Mouse (Mus musculus): ENCODE results near the gene Gbe1.

The Gbe1 gene

DNA sequence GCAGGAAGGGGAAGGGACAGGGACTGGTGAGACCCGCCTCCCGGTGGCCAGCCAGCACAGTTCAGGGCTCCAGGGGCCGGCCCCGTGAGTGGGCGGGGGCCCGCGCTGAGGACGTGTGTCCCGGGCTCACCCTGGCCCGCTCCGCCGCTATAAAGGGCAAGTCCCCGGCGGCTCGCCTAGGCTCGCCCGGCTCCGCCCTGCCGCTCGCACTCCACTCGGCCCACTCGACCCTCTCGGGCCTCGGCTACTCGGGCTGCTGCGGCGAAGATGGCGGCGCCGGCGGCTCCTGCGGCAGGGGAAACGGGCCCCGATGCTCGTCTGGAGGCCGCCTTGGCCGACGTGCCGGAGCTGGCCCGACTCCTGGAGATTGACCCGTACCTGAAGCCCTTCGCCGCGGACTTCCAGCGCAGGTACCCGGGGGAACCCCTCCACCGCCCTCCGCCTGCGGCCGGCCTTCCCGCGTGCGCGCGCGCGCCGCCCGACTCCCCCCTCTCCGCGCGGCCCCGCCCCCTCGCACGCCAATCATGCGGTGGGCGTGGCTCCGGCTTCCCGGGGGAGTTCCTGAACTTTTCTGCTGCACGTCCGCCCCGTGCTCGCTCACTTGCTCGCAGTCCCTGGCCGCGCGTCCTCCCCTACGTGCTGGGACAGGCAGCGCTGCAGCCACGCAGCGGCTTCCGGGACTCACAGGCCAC lies at the start of gene Gbe1:
Gbe1 (plus strand) TSS at position 64 of the 692 bp plus-strand sequence.
- DNase-seq (ENCODE audit: low spot score): peak; percentile 91

DNA sequence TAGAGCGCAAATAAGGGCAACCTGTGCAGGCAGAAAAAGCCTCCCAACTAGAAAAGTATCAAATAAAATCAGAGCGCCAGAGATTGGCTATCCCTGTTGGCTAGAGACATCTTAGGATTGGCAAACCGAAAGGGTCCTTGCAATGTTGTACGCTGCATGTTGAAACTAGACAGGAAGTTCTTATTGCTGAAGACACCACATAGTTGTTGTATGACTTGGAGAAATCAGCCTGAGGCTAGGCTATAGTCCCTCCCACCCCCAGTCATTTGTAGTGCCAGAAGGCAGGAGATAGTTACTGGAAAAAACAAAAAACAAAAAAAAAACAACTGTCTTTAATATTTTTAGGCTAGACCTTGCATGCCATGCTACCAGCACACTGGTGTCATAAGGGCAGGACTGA lies 3.1 kb upstream of the Gbe1 start:
- DNase-seq (ENCODE audit: low spot score): no peak

DNA sequence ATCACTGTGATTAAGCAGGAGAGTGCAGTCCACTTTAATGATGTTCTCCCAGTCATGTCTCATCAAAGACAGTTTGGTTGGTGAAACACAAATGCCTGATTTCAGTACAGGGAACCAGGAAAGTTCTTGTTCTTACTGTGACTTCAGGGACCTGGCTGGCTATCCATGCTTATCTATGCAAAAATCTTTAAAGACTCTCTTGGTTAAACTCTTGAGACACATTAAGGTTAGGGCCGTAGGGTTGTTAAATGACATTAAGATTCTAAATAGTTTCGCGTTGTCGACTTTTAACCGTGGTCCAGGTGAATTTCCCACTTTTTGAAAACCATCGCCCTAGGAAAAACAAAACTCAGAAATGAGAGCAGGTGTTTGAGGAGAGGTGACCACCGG lies 258 bp upstream of the Gbe1 start:
- DNase-seq (ENCODE audit: low spot score): no peak

DNA sequence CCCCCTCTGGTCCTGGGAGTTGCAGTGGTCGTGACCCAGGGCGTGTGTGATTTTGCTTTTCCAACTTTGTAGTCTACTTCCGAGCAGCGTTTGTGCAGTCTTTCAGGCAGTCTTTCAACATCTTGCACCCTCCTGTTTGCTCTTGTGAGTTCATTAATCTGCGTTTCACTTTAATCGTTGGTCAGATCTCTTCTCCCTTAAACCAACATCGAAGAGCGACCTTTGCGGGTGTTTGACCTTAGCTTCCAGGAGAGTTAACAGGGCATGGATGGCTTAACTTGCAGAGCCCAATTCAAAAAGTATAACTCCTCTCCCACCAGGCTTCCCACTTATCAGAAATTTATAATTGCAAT lies 805 bp downstream of the Gbe1 start:
- no peak for DNase-seq (ENCODE audit: low spot score)

DNA sequence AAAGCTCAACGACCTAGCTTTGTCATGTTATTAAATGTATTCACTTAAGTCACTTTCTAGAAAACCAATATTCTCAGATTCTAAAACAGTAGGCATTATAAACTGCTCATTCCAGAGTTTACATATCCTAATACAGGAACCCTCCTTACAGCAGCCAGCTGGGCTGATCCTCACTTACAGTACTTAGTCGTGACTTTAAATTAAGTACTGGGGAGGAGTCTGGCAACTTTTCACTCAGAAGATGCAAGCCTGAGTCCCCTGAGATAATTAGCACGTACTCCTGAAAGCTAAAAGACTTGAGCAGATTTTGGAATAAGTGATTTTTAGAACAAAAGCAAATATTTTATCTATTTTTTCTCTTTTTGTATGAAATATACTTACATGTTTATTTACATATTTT lies 1.5 kb downstream of the Gbe1 start:
- DNase-seq (ENCODE audit: low spot score): no peak

DNA sequence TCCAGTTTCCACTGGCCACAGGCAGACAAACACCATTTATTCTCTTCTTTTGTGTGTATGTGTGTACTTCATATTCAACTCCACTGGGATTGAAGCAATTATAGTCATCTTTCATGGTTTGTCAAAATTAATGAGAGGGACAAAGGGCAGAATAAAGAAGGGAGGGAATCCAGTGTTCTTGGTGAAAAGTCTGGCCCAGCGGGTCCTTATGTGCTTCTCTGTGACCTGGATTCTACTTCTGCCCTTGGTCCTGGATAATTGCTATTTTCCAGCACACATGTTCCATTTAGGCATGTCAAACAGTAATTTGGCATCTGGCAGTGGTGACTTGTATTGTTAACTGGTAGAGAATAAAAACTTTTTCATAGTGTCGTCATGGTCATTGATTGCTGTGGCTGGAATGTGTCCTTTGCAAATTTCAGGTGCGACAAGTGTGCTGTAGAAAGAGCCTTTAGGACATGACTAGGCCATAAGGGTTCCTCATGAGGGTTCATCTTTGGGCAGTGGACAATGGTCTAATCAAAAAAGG lies 2.2 kb downstream of the Gbe1 start:
- no peak for DNase-seq (ENCODE audit: low spot score)

DNA sequence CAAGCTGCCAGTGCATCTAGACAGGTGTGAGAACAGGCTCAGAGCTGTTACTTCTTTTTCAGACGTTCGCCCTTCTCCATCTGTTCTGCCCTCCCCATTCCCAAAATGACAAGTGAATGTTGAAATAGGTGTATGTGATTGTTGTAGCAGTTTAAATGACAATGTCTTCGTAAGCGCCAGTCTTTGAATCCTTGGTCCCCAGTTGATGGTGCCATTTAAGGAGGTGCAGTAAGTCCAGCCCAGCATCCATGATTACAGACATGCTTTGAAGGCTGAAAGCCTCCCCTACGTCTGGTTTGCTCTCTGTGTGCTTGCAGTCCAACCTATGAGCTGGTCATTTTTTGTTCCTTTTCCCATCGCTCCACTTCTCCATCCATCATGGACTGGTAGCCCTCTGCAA lies 5.6 kb downstream of the Gbe1 start:
- no peak for DNase-seq (ENCODE audit: low spot score)

DNA sequence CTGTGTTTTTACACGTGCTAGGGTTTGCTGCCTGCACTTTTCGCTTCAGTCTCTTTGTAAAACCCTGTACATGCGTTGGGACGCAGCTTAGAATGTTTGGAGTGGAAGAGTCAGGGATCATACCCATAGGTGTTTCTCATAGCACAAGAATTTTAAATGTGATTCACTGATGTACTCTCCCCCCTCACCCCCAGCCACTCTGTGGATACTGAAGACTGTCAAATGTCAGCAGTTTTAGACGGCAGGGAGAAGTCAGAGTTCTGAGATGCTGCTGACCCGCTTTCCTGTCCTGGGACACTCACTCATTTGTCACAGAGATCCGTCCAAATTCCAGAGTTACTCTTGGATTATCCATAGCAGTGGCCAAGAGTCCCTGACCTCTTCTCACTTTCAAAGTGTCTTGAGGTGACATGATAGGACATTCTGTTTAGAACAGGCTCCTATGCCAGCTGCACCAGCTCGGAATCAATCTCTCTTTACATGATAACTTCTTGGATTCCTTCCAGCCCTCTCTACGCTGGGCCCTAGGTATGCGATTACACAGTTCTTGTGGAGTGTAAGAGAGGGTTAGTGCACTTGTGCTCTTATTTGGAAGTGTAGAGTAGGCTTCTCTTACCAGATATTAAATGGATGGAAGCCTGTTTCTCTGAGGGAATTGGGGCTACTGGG lies 7.0 kb downstream of the Gbe1 start:
- no peak for DNase-seq (ENCODE audit: low spot score)

DNA sequence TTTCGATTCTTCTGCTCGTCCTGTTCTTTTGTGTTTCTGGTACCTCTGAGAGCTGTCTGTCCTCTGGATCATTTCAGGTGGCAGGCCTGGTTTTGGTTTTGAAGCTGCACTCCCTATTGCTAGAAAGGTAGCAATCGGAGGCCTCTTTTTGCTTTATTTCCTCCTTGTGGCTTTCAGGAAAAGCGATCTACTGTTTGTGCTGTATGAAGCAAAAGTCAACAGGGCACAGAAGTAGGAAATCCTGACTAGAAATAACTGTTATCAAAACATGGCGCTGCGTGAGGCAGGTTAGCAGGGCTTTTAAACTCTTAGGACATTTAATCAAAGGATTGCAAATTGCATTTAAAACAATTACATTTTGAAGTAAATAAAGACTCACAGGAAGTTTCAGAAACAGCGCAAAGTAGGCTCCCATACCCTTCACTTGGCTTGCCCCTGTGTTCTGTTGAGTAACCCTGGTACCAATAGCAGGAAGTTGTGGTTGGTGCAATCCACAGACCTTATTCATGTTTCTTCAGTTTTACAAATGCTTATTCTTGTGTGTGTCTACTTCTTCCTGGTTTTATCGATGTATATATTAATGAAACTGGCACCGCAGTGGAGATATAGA lies 12.7 kb downstream of the Gbe1 start:
- no peak for DNase-seq (ENCODE audit: low spot score)

DNA sequence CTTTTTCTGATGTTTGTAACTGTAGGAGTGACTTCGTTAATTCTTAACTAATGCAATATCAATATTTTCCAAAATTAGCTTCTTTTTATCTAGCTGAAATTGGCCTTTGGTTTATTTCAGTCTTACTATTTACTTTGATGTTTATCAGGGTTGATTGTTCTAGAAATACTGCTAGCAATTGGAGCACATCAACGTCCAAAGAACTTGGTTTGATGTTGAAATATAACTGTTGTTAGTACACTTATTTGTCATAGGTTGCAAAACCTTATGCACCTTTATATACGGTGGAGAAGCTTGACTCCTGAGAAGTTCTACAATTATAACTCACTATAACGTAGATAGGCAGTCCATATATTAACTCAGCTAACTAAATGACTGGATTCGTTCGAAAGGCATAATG lies 14.8 kb downstream of the Gbe1 start:
- no peak for DNase-seq (ENCODE audit: low spot score)

DNA sequence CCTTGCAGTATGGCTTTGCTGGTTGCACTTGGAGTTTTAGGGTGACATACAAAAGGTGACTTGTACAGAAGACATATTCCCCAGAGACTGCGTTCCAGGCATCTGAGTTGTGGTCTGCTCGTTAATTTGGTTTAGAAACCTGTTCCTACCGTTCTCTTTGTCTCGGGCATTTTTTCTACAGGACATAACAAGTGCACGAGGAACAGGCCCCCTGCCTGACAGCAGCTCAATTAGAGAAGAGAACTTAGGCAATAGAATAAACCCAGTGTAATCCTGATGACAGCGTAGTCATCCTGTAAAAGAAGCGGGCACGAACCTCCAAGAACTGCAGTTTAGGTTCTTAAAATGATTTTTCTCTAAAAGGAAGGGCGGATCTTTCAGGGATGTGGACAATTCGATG lies 15.3 kb downstream of the Gbe1 start:
- DNase-seq (ENCODE audit: low spot score): no peak

DNA sequence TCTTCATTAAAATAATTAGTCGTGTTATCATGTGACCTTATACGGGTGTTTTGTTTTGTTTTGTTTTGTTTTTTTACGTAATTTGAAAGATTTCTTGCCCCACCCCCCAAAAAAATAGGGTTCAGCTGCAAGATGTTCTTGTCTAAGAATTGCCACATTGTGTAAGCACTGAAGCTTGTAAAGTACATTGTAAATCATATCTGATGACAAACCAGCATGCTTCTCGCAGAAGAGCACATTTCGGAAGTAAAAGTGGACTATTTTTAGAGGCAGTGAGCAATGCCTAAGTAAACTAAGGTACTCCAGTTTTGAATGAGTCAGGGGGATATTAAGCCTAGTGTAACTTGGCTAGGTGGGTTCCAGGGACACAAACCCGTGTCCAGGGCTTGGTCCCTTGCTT lies 15.7 kb downstream of the Gbe1 start:
- DNase-seq (ENCODE audit: low spot score): no peak

DNA sequence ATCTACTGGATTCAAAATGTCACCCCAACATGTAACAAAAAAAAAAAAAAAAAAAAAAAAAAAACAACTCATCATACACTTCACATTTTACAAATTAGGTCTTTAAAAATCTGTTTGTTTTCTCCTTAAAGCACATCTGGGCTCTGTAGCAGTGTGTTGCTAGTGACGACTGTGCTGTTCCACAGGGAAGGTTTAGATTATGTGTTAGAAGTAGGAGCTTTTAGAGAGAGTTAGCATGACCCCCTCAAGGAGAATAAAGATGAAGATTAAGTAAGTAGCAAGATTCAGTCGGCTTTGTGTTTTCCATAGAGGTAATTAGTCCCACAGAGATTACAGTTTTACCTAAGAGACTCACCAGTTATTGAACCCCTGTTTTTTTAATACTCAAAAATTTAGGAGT lies 16.3 kb downstream of the Gbe1 start:
- DNase-seq (ENCODE audit: low spot score): no peak

DNA sequence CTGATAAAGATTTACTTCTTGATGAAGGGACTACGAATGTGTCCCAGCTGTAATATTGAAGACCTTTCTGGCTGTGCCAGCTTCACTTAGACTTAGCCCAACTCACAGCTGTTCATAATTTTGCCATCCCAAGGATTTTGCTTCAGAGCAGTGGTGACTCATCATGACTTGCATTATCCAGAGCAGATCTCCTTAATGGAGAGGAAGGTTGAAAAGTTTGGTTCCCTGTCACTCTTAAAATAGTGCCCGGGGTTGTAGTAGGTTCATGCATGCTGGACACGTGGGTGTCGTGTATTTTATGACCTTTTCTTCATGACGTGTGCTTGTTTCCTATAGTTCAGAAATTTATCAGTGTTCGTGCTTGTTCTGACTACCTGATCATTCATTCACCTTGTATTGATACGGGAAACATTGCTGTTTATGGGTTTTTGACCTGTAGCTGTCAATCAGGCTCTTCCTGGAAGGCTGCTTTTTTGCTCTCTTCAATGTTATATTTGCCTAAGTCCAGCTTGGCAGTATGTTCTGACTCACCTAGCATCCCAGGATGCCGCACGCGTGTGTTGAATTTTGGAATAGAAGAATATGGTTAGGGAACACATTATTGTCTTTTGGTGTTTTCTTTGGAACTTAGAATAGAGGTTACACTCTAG lies 17.0 kb downstream of the Gbe1 start:
- no peak for DNase-seq (ENCODE audit: low spot score)

DNA sequence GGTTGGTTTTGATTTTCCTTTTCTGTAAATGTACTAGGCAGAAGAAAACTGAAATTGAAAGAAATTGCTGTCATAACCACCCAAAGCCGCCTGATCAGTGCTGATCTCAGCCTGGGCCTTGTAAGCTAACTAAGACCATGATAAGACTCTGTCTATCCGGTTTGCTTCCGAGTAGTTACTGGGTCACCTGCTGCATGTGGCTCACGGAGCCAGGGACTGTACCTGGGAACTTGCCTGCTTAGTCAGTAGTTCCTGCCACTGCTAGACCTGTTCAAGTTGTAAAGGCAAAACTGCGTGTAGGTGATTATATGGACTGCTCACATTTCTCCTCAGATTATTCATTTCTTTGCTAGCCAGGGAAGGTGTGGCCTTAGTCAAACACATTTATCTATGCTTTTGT lies 21.1 kb downstream of the Gbe1 start:
- DNase-seq (ENCODE audit: low spot score): no peak

DNA sequence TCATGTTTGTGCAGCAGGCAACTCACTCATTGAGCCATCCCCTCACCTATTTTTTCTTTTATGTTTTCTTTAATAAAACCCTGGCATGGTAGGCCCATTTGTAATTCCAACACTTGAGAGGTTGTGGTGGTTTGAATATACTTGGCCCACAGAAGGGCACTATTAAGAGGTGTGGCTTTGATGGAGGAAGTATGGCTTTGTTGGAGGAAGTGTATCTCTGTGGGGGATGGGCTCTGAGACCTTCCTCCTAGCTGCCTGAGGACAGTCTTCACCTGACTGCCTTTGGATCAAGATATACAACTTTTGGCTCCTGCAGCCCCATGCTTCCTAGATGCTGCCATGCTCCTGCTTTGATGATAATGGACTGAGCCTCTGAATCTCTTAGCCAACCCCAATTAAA lies 21.7 kb downstream of the Gbe1 start:
- DNase-seq (ENCODE audit: low spot score): no peak

DNA sequence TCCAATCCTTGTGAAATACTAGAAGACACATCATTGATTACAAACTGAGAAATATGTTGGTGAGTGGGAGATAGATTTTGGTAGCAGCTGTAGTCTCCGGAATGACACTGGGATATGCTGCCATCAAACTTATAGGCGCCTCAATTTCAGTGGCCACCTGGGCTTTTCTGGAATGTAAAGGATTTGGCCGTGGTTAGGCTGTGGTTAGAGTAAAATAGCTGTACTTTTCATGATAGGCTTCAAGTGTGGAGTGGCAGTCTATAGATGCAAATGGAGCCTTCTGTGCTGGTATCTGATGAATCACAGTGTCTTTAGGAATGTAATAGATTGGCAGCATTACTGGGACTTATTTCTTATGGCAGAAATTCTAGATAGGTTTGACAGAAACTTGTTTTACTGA lies 23.9 kb downstream of the Gbe1 start:
- DNase-seq (ENCODE audit: low spot score): no peak

DNA sequence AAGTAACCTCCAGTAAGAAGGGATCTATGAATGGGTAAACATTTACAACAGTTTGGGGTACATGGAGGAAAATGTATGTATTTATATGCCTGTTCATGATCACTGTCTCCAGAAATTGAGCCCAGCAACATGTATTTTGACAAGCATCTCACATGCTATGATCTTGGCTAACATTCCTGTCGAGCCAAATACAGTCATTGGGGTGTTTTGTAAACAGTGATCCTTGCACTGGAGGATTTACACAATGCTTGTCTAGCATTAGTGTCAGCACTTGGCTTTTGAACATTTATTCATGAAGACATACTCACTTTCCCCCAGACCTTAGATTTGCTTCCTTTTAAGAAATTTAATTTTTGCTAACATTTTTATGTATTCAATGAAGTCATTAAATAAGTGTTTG lies 30.7 kb downstream of the Gbe1 start:
- no peak for DNase-seq (ENCODE audit: low spot score)

DNA sequence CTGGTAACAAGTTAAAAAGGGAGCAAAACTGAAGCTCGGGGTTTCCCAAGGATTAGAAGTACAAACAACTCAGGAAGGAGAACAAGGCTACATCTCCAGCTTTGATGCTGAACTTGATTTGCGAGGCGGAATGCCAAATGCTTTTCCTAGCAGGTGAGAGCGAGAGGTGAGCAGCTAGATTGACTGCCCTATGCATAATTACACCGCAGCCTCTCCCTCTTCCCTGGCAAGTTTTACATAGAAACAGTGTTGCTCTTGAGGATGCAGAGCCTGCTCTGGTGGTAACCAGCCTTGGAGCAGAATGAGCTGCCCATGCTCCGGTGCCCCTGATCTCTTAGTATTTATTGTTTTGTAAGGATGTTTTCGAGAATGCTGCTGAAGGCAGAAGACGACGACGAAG lies 31.9 kb downstream of the Gbe1 start:
- no peak for DNase-seq (ENCODE audit: low spot score)

DNA sequence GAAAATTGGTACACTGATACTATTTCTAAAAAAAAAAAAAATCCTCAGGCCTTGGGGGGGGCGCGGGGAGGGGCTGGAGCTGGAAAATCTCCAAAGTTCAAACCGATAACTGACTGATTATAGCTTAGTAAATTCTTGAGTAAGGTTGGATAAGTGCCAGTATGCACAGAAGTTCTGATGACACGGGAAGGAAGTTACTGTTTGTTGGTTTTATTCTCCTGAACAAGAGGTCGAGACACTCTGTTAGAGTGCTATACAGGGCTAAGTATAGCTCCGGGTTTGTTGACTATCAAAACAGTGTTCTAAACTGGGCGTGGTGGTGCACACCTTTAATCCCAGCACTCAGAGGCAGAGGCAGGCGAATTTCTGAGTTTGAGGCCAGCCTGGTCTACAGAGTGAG lies 36.3 kb downstream of the Gbe1 start:
- no peak for DNase-seq (ENCODE audit: low spot score)

DNA sequence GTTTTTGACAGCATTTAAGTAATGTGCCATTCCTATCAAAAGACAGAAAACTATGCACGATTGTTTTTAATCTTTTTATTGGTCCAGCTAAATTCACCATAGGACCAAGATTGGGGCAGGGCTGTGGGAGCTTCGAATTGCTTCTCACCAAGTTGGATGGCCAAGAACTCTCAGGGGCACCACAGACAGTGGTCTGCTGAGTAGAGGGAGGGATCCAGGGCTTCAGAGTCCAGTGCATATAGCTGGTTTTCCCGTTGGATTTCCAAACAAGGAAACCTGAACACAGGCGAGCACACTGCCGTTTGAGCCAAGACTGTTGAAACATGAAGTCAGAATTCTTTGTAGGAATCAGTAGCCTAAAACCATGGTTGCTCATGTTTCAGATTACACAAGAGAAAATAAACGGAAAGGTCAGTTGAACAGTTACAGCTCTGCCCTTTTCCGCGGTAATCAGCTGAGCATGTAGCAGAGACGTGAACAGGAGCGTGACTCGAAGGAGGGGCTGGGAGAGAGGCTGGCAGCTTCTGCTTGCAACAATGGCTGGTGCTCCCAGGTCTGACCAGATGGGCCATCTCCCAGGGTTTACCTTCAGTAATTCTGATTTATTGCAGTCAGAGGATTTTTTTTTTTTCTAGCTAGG lies 38.0 kb downstream of the Gbe1 start:
- DNase-seq (ENCODE audit: low spot score): no peak

DNA sequence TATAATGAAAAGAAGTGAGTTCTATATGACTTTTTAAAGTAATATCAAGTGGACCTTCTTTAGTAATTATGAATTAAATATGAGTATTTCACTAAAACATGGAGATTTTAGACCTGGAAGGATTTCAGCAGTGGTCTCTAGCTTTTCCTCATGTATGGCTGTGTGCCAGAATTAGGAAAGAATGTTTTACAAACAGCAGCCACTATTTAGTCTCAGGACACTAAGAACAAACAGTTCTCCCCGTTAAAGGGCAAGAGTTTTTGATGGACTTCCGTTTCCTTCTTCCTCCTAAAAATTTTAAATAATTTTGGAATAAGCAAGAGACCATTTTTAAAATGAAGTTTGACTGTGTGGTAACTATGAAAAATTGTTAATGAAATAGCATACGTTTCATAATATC lies 38.8 kb downstream of the Gbe1 start:
- DNase-seq (ENCODE audit: low spot score): no peak

DNA sequence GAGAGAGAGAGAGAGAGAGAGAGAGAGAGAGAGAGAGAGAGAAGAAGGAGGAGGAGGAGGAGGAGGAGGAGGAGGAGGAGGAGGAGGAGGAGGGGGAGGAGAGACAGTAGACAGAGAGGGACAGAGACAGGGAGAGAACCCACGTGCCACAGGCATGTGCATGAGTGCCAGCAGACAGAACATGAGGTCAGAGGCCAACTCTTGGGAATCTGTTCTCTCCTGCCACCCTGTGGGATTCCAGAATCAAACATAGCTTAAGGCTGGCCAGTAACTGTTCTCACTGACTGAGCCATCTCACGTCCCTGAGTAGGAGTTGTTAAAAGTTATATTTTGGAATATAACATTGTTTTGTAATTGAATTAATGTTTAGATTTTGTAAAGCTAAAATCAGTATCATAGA lies 39.3 kb downstream of the Gbe1 start:
- peak; percentile 18 for DNase-seq (ENCODE audit: low spot score)

All from ovary, adult 18-20 months (tissue).